Mouse (Mus musculus): ENCODE measurements around the gene Palm2. TPM values are rescaled to one million over a fixed set of nuclear protein-coding genes. Genes with fewer than 3 reads are reported as not detected.

The Palm2 gene
- polyA plus RNA-seq, 1 experiment, result not detected

DNA sequence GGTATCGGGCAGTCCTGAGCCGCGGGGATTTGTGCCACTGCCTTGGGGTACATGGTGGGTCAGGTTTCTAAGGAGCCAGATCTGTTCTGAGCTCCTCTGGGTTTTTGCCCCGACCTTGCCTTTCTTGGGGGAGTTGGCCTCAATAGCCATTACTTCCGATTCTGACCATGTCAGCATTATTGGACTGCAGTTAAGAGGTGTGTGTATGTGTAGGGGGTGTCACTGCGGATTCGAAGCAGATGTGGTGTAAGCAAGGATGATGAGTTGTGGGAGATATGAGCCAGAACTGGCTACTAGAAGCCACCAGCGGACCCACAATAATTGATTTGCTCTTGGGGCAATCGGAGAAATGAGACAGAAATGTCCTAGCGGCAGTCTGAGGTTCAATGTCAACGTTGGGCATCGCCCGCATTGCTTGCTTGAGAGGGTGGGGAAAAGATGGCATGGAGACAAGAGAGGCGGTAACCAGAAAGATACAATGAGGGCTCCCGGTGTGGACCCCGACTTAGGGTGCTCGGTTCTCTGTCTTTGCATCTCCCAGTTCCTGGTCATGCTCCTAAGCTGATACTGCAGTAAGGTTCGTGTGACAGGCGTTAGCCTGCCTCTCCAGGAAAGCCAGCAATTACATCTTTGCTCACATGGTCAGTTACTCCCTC lies 786 bp downstream of the Palm2 start:
- Histone ChIP-seq H3K27ac (ENCODE audit: control insufficient read depth, insufficient read depth, low read depth, low read length, poor library complexity) (no peak overlapping the region), H3K4me3 (replicated peaks; ENCODE audit: control insufficient read depth, low read depth, low read length) (no peak overlapping the region), H3K4me1 (ENCODE audit: control insufficient read depth, insufficient read depth, low read length) (no peaks in the 10 kb centered on the region)
- TF ChIP-seq CTCF (IDR thresholded peaks at IDR 0.05; ENCODE audit: control insufficient read depth, insufficient read depth, low read length) (no peak), POLR2A (IDR thresholded peaks at IDR 0.05; ENCODE audit: borderline replicate concordance, control insufficient read depth, low read depth, low read length) (no peak)
- WGBS, result 28% methylated on average over 19 of the region's 19 CpGs

DNA sequence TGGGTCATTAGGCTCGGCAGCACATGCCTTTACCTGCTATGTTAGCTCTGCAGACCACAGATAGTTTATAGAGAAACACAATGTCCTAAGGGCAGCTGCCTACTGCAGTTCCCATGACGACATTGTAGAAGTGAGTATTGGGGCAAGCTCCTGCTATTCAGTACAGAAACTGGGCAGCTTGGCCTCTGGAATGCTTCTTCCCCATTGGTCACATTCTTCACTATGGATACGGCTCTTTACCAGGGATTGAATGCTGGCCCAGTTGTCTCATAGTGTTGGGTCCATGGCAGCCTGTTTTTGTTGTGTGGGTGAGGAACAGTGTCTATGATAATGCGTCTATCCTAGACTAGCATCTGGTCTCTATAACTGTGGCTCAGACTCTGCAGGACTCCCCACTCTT lies 2.2 kb downstream of the Palm2 start:
- TF ChIP-seq POLR2A (IDR thresholded peaks at IDR 0.05; ENCODE audit: borderline replicate concordance, control insufficient read depth, low read depth, low read length), result no peak
- WGBS, result 58% methylated on average over 4 of the region's 4 CpGs
- Histone ChIP-seq H3K27ac (ENCODE audit: control insufficient read depth, insufficient read depth, low read depth, low read length, poor library complexity) (no peak overlapping the region), H3K4me3 (replicated peaks; ENCODE audit: control insufficient read depth, low read depth, low read length) (no peak overlapping the region), H3K4me1 (ENCODE audit: control insufficient read depth, insufficient read depth, low read length) (no peaks in the 10 kb centered on the region)

GRCm38 (mm10) chr4:57446082-57446481 lies 12.0 kb downstream of the Palm2 start:
- TF ChIP-seq POLR2A (IDR thresholded peaks at IDR 0.05; ENCODE audit: borderline replicate concordance, control insufficient read depth, low read depth, low read length) (no peak), CTCF (IDR thresholded peaks at IDR 0.05; ENCODE audit: control insufficient read depth, insufficient read depth, low read length) (no peak)
- H3K4me3 ChIP-seq (replicated peaks; ENCODE audit: control insufficient read depth, low read depth, low read length), result no peak overlapping the region
- WGBS, result 72% methylated on average over 2 of the region's 2 CpGs
- no peak overlapping the region for H3K27ac ChIP-seq (ENCODE audit: control insufficient read depth, insufficient read depth, low read depth, low read length, poor library complexity)
- H3K4me1 ChIP-seq (ENCODE audit: control insufficient read depth, insufficient read depth, low read length), result no peaks in the 10 kb centered on the region

GRCm38 (mm10) chr4:57446854-57447444 lies 12.9 kb downstream of the Palm2 start:
- H3K27ac ChIP-seq (ENCODE audit: control insufficient read depth, insufficient read depth, low read depth, low read length, poor library complexity), result no peak overlapping the region
- TF ChIP-seq POLR2A (IDR thresholded peaks at IDR 0.05; ENCODE audit: borderline replicate concordance, control insufficient read depth, low read depth, low read length), result no peak
- no peak for TF ChIP-seq CTCF (IDR thresholded peaks at IDR 0.05; ENCODE audit: control insufficient read depth, insufficient read depth, low read length)
- H3K4me3 ChIP-seq (replicated peaks; ENCODE audit: control insufficient read depth, low read depth, low read length), result no peak overlapping the region
- WGBS, result 80% methylated on average over 4 of the region's 4 CpGs
- H3K4me1 ChIP-seq (ENCODE audit: control insufficient read depth, insufficient read depth, low read length), result no peaks in the 10 kb centered on the region

GRCm38 (mm10) chr4:57451896-57452295 lies 17.8 kb downstream of the Palm2 start:
- H3K4me1 ChIP-seq (ENCODE audit: control insufficient read depth, insufficient read depth, low read length), result no peaks in the 10 kb centered on the region
- TF ChIP-seq CTCF (IDR thresholded peaks at IDR 0.05; ENCODE audit: control insufficient read depth, insufficient read depth, low read length) (peak; percentile 23; the same call in 1 of the 2 replicates), POLR2A (IDR thresholded peaks at IDR 0.05; ENCODE audit: borderline replicate concordance, control insufficient read depth, low read depth, low read length) (no peak)
- 36% methylated on average over 3 of the region's 3 CpGs for WGBS
- H3K4me3 ChIP-seq (replicated peaks; ENCODE audit: control insufficient read depth, low read depth, low read length), result no peak overlapping the region
- no peak overlapping the region for H3K27ac ChIP-seq (ENCODE audit: control insufficient read depth, insufficient read depth, low read depth, low read length, poor library complexity)

GRCm38 (mm10) chr4:57452661-57453060 lies 18.6 kb downstream of the Palm2 start:
- Histone ChIP-seq H3K27ac (ENCODE audit: control insufficient read depth, insufficient read depth, low read depth, low read length, poor library complexity) (no peak overlapping the region), H3K4me3 (replicated peaks; ENCODE audit: control insufficient read depth, low read depth, low read length) (no peak overlapping the region), H3K4me1 (ENCODE audit: control insufficient read depth, insufficient read depth, low read length) (no peaks in the 10 kb centered on the region)
- no peak for TF ChIP-seq POLR2A (IDR thresholded peaks at IDR 0.05; ENCODE audit: borderline replicate concordance, control insufficient read depth, low read depth, low read length)
- TF ChIP-seq CTCF (IDR thresholded peaks at IDR 0.05; ENCODE audit: control insufficient read depth, insufficient read depth, low read length), result no peak
- WGBS, result 85% methylated on average over 5 of the region's 5 CpGs

DNA sequence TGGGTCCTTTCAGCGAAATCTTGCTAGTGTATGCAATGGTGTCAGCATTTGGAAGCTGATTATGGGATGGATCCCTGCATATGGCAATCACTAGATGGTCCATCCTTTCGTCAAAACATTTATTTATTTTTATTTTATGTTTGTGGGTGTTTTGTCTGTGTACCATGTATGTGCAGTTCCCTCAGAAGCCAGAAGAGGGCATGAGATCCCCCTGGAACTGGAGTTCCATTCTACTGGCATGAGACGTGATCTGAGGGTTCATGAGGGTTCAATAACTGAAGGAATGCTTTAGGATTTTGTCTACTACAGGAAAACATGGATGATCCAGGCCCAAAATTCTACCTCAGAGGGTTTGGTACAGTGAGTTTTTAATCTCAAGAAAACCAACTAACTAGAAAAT lies 28.3 kb downstream of the Palm2 start:
- TF ChIP-seq POLR2A (IDR thresholded peaks at IDR 0.05; ENCODE audit: borderline replicate concordance, control insufficient read depth, low read depth, low read length) (no peak), CTCF (IDR thresholded peaks at IDR 0.05; ENCODE audit: control insufficient read depth, insufficient read depth, low read length) (no peak)
- 53% methylated on average over 3 of the region's 3 CpGs for WGBS
- Histone ChIP-seq H3K4me3 (replicated peaks; ENCODE audit: control insufficient read depth, low read depth, low read length) (no peak overlapping the region), H3K27ac (ENCODE audit: control insufficient read depth, insufficient read depth, low read depth, low read length, poor library complexity) (no peak overlapping the region), H3K4me1 (ENCODE audit: control insufficient read depth, insufficient read depth, low read length) (no peaks in the 10 kb centered on the region)

DNA sequence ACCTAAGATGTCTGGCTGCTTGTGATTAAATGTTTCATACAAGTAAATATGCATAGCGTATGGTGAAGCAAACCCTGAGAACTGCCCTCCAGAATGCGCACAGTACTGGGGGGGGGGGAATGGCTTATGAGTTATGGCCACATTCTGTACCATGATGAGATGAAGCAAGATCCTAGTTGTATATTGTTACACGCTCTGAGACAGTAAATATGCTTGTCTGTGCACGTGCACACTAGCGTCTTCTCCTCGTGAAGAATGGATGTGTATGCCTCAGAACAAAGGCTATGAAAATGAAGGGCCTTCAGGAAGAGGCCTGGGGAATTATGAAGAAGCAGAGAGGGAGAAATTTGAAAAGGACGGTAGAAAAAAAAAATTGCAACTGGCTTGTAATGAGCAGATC lies 48.4 kb downstream of the Palm2 start:
- no peak overlapping the region for H3K27ac ChIP-seq (ENCODE audit: control insufficient read depth, insufficient read depth, low read depth, low read length, poor library complexity)
- 84% methylated on average over 7 of the region's 7 CpGs for WGBS
- TF ChIP-seq POLR2A (IDR thresholded peaks at IDR 0.05; ENCODE audit: borderline replicate concordance, control insufficient read depth, low read depth, low read length), result no peak
- no peak for TF ChIP-seq CTCF (IDR thresholded peaks at IDR 0.05; ENCODE audit: control insufficient read depth, insufficient read depth, low read length)
- no peak overlapping the region for H3K4me3 ChIP-seq (replicated peaks; ENCODE audit: control insufficient read depth, low read depth, low read length)
- no peaks in the 10 kb centered on the region for H3K4me1 ChIP-seq (ENCODE audit: control insufficient read depth, insufficient read depth, low read length)
